Mouse (Mus musculus) kidney, embryonic 14.5 days (tissue): ENCODE measurements around the gene Tspan17. TPM values are rescaled to one million over a fixed set of nuclear protein-coding genes. Genes with fewer than 3 reads are reported as not detected.
"Not testable (repeated sequence)": the region's sequence is repeated elsewhere in the genome, so short reads cannot be mapped to it uniquely, and the experiment has no call there.

ENCODE experiments used
- ATAC-seq: fragments of 200-750 bp; cut with Nextera tagmentation; 2 replicates; pipeline ENCODE4 v1.8.0; 2017; ENCODE audit warnings: moderate number of reproducible peaks, mild to moderate bottlenecking, moderate TSS enrichment, moderate library complexity; ENCODE audit not compliant: low FRiP score, low TSS enrichment
- H3K27ac ChIP-seq: fragments of 300-500 bp; sonication (generic); 2 replicates; pipeline ENCODE4 v1.5.1; 2014; ENCODE audit warnings: low read depth, mild to moderate bottlenecking, low read length, moderate library complexity, mixed read lengths
- H3K27me3 ChIP-seq: fragments of 300-500 bp; sonication (generic); 2 replicates; pipeline ENCODE4 v1.6.1; 2014; ENCODE audit warnings: mild to moderate bottlenecking, low read length; ENCODE audit not compliant: control insufficient read depth, insufficient read depth
- H3K36me3 ChIP-seq: fragments of 300-500 bp; sonication (generic); 2 replicates; pipeline ENCODE4 v1.6.1; 2014; ENCODE audit warnings: low read length, mixed read lengths; ENCODE audit not compliant: control insufficient read depth, insufficient read depth
- H3K4me1 ChIP-seq: fragments of 300-500 bp; sonication (generic); 2 replicates; pipeline ENCODE4 v1.6.1; 2014; ENCODE audit warnings: low read length, mixed read lengths; ENCODE audit not compliant: control insufficient read depth, insufficient read depth
- H3K4me2 ChIP-seq: fragments of 300-500 bp; sonication (generic); replicated peaks from 2 replicates; pipeline ENCODE4 v1.6.1; 2014; ENCODE audit warnings: low read depth, mild to moderate bottlenecking, low read length
- H3K4me3 ChIP-seq: fragments of 300-500 bp; sonication (generic); 2 replicates; pipeline ENCODE4 v1.5.1; 2014; ENCODE audit warnings: mild to moderate bottlenecking, low read length
- H3K9ac ChIP-seq: fragments of 300-500 bp; sonication (generic); 2 replicates; pipeline ENCODE4 v1.6.1; 2014; ENCODE audit warnings: low read depth, mild to moderate bottlenecking, low read length, moderate library complexity
- H3K9me3 ChIP-seq: fragments of 300-500 bp; sonication (generic); 2 replicates; pipeline ENCODE4 v1.6.1; 2016; ENCODE audit warnings: low read length; ENCODE audit not compliant: control insufficient read depth
- WGBS: fragments of 180-500 bp; shearing (Covaris S2); extraction: QIAGEN DNeasy Blood & Tissue Kit; methylation state at CpG from one replicate; pipeline ENCODE4 v1.1.7; 2014; 5-methylcytosine and 5-hydroxymethylcytosine counted together
- polyA plus RNA-seq: library from polyadenylated mRNA; unstranded; fragments of >200 nt; fragmentation: Nextera tagmentation; extraction: Ambion mirVana; gene quantifications from 2 replicates; pipeline ENCODE4 v1.2.1, GENCODE M21; 2014

Tspan17 gene
- polyA plus RNA-seq, 1 experiment from 2014 or later, result 5.2 TPM

- no peak overlapping the region for H3K9ac ChIP-seq
- 83% methylated on average over 3 of the region's 3 CpGs for WGBS
- H3K4me1 ChIP-seq, result no peaks in the 10 kb centered on the region
- no peaks in the 10 kb centered on the region for H3K36me3 ChIP-seq
- H3K27me3 ChIP-seq, result no peaks in the 10 kb centered on the region
- H3K9me3 ChIP-seq, result no peaks in the 10 kb centered on the region; the same call in 1 of the 2 replicates
- H3K4me3 ChIP-seq, result no peak overlapping the region
- no peak overlapping the region for H3K27ac ChIP-seq
- no peak for ATAC-seq
- no peak overlapping the region for H3K4me2 ChIP-seq
Observed at GRCm38 (mm10) chr13:54781086-54781485, 8.1 kb upstream of the Tspan17 start.

DNA sequence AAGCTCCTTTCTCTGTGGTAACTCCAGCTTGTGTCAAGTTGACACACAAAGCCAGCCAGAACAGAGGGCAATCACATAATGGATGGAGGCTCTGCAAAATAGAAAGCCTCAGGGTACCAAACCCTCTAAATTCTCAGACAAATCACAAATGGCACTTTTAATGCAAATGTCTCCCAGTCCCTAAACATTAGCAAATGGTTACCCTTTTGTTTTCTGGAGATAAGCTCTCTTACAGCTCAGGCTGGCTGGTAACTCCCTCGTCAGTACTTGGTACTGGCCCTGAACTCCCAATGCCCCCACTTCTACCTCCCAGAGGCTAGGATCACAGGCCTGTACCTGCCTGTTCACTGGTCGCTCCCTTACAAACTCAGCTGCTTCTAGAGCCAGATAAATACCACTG, 5.9 kb upstream of the Tspan17 start:
- 43% methylated on average over 2 of the region's 2 CpGs for WGBS
- H3K27me3 ChIP-seq, result no peaks in the 10 kb centered on the region
- H3K36me3 ChIP-seq, result no peaks in the 10 kb centered on the region
- H3K9ac ChIP-seq, result no peak overlapping the region
- ATAC-seq, result no peak
- no peak overlapping the region for H3K4me2 ChIP-seq
- no peaks in the 10 kb centered on the region for H3K4me1 ChIP-seq
- no peak overlapping the region for H3K27ac ChIP-seq
- no peaks in the 10 kb centered on the region for H3K9me3 ChIP-seq
- no peak overlapping the region for H3K4me3 ChIP-seq

- no peak for ATAC-seq
- Histone ChIP-seq H3K9ac (no peak within 1 kb of the TSS), H3K9me3 (no peaks in the 10 kb centered on the region), H3K27ac (no peak within 1 kb of the TSS), H3K4me2 (no peak within 1 kb of the TSS), H3K4me1 (no peaks in the 10 kb centered on the region), H3K27me3 (no peaks in the 10 kb centered on the region), H3K36me3 (no peaks in the 10 kb centered on the region), H3K4me3 (no peak within 1 kb of the TSS)
- WGBS, result 90% methylated on average over 4 of the region's 4 CpGs
Observed at GRCm38 (mm10) chr13:54783698-54784097, 5.5 kb upstream of the Tspan17 start, which contains the start of gene Eif4e1b. Gene Eif4e1b, plus strand, starts transcription at chr13:54783998.

DNA sequence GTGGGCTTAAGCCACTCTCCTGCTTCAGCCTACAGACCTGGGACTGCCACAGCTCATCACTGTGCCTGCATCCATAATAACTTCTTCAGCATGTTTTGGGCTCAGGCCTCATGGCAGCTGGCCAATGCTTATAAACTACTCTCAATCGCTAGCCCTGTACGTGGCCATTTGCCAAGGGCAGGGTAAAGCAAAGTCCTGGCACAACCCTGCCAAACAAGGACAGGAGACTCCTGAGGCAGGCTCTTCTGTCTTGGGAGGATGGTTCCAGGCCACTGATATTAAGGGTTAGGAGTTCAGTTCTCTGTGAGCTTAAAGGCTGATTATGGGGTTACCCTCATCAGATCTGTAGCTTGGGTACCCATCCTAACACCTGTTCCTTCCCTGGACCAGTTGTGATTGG, 1.6 kb upstream of the Tspan17 start:
- H3K27me3 ChIP-seq, H3K4me2 ChIP-seq, H3K4me3 ChIP-seq, H3K9me3 ChIP-seq, H3K9ac ChIP-seq, ATAC-seq, H3K27ac ChIP-seq, H3K4me1 ChIP-seq, H3K36me3 ChIP-seq: not testable (repeated sequence)
- WGBS, result 74% methylated on average over 2 of the region's 2 CpGs

- Histone ChIP-seq H3K4me1 (peaks cover 3% of the 10 kb centered on the region; the same call in 1 of the 2 replicates), H3K4me2 (peak overlapping the region; percentile 98), H3K36me3 (no peaks in the 10 kb centered on the region), H3K27me3 (peaks cover 9% of the 10 kb centered on the region), H3K9me3 (no peaks in the 10 kb centered on the region), H3K9ac (peak overlapping the region; percentile 35; the same call in 1 of the 2 replicates), H3K4me3 (peak overlapping the region; percentile 58), H3K27ac (no peak overlapping the region)
- WGBS, result 2% methylated on average over 38 of the region's 38 CpGs
- ATAC-seq, result peak; percentile 50
Observed at GRCm38 (mm10) chr13:54789561-54790397, 602 bp downstream of the Tspan17 start.

DNA sequence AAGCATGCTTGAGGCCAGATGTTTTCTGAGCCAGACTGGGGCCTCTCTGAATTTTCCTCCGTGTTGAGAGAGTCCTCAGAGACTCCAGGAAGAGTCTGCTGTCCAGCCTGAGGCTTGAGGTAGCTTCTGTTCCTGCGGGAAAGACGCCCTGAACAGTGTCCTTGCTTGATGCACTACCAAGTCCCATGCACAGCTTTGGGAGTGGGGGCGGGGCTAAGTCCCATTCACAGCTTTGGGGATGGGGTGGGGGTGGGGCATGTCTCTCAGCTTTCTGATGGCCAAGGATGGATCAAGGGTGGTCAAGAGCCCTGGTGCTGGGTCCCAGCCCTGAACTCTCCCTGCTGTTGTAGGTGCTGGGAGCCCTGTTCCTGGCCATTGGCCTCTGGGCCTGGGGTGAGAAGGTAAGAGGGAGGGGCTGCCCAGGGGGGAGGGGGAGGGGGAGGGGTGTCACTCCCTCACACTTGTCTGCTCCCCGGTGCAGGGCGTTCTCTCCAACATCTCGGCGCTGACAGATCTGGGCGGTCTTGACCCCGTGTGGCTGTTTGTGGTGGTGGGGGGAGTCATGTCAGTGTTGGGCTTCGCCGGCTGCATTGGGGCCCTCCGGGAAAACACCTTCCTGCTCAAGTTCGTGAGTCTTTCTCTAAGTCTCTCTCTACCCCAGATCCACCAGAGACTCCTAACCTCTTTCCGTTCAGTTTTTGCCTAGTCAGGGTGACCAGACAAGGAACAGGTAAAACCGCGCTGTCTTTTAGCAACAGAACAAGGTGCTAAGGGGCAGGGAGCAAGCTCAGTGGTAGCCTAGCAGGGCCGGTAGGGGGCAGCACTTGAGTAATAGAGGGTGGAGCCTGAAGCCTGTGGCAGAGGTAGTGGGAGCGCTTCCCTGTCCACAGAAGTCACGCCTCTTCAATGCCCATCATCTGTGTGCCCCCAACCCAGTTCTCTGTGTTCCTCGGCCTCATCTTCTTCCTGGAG, 3.4 kb downstream of the Tspan17 start:
- Histone ChIP-seq H3K9me3 (no peaks in the 10 kb centered on the region), H3K27ac (no peak overlapping the region), H3K36me3 (no peaks in the 10 kb centered on the region), H3K27me3 (peaks cover 9% of the 10 kb centered on the region), H3K4me1 (peaks cover 3% of the 10 kb centered on the region; the same call in 1 of the 2 replicates), H3K4me2 (no peak overlapping the region), H3K9ac (no peak overlapping the region), H3K4me3 (no peak overlapping the region)
- no peak for ATAC-seq
- WGBS, result 16% methylated on average over 21 of the region's 21 CpGs

GRCm38 (mm10) chr13:54794002-54794577, 4.9 kb downstream of the Tspan17 start:
- Histone ChIP-seq H3K36me3 (no peaks in the 10 kb centered on the region), H3K4me2 (no peak overlapping the region), H3K9ac (no peak overlapping the region), H3K27ac (no peak overlapping the region), H3K4me3 (no peak overlapping the region), H3K27me3 (peaks cover 13% of the 10 kb centered on the region), H3K4me1 (peaks cover 3% of the 10 kb centered on the region; the same call in 1 of the 2 replicates), H3K9me3 (no peaks in the 10 kb centered on the region)
- WGBS, result 67% methylated on average over 16 of the region's 16 CpGs
- ATAC-seq, result no peak

DNA sequence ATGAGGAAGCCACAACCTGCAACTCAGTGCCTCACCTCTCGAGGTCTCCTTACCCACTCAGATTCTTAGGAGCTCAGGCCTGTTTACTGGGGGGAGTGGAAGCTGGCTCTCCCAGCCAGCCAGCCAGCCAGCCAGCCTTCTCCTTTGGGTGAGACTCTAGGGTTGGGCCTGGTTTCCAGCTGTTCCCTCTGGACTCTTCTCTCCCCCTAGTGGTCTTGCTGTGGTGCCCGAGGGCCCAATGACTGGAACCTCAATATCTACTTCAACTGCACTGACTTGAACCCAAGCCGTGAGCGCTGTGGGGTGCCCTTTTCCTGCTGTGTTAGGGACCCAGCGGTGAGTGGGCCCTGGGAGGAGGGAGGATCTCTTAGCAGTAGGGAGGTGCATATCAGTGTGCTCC, 5.7 kb downstream of the Tspan17 start:
- Histone ChIP-seq H3K9me3 (no peaks in the 10 kb centered on the region), H3K4me2 (no peak overlapping the region), H3K27ac (no peak overlapping the region), H3K4me1 (peaks cover 3% of the 10 kb centered on the region; the same call in 1 of the 2 replicates), H3K4me3 (no peak overlapping the region), H3K9ac (no peak overlapping the region), H3K36me3 (no peaks in the 10 kb centered on the region), H3K27me3 (peaks cover 13% of the 10 kb centered on the region)
- no peak for ATAC-seq
- WGBS, result 53% methylated on average over 5 of the region's 5 CpGs
